Mouse (Mus musculus) Muller cell, postnatal 12 days (primary cell): ENCODE measurements around the gene AY761184.
"Not testable (repeated sequence)": the region's sequence is repeated elsewhere in the genome, so short reads cannot be mapped to it uniquely, and the experiment has no call there.

ENCODE experiments used
- DNase-seq: peaks from one replicate; pipeline ENCODE4 v3.0.0-alpha.2; 2015; ENCODE audit errors: inconsistent ontology term

The AY761184 gene

GRCm38 (mm10) chr8:21703545-21703944, at the start of gene AY761184:
AY761184 (minus strand) TSS chr8:21703645.
- DNase-seq, result not testable (repeated sequence)

GRCm38 (mm10) chr8:21665497-21665896, 37.9 kb downstream of the AY761184 start, which contains the start of gene Defa34:
Defa34 (plus strand) TSS chr8:21665797.
- not testable (repeated sequence) for DNase-seq

GRCm38 (mm10) chr8:21655480-21655879, 48.0 kb downstream of the AY761184 start, which contains the start of gene Defa17:
Defa17 (plus strand) TSS chr8:21655780.
- DNase-seq, result not testable (repeated sequence)
